Mouse (Mus musculus) liver, adult 2 months (tissue): ENCODE data around the gene Tanc2.

Source experiments
- CTCF ChIP-seq: fragments of 200-500 bp; IDR thresholded peaks from 2 replicates; pipeline ENCODE4 v1.5.1; 2011; ENCODE audit warnings: low read depth, low read length, control low read depth
- POLR2A ChIP-seq: fragments of 200-500 bp; IDR thresholded peaks from 2 replicates; pipeline ENCODE4 v1.6.1; 2011; ENCODE audit warnings: low read length, control low read depth; ENCODE audit not compliant: insufficient read depth; ENCODE audit errors: extremely low read depth

DNA sequence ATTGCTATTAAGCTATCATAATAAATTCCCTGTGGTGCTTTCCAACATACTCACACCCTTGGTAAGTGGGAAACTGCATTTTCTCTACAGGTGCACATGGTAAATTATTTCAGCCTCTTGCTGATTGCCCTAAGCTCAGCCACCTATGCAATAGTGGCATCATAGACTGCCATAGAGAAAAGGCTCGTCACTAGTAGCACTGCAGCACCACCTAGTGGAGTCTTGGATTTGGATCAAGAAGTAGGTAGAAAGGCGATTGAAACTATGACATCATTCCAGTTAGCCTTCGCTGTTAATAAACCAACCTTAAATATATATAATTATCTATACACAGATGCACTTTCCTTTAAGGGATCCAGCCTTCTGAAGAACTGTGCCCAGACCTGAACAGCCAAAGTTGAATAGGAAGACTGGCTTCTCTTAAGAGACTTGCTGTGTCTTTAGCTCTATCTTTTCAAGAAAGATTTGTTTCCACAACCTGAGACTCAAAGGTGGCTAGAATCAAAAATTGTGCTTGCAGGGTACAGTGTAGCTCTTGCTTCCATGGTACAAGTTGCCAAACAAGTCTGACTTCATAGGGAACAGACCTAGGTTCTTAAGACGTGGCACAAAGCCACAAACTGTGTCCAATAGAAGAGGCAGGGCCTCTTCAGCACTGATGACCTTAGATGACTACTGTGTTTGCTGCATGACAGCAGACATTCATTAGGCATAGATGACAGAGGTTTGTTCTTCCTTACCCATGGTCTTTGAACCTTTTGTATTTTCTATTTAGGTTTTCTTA lies 322.0 kb downstream of the Tanc2 start:
- TF ChIP-seq CTCF (peak; percentile 22; the same call in 1 of the 2 replicates), POLR2A (no peak)
